Mouse (Mus musculus): ENCODE measurements around the gene Fcgrt. TPM values are rescaled to one million over a fixed set of nuclear protein-coding genes. Genes with fewer than 3 reads are reported as not detected.
"Not testable (repeated sequence)": the region's sequence is repeated elsewhere in the genome, so short reads cannot be mapped to it uniquely, and the experiment has no call there.

Gene Fcgrt
- total RNA-seq (2021), result 10 to 100 TPM; 33.6 to 38.5 TPM
- long read RNA-seq, experiment 1, transcript Fcgrt-201 (7 exons, 1,770 nt), result major isoform, 32 of 42 reads
- long read RNA-seq, experiment 1, partial matches to known transcripts, result 1 of 42 reads
- long read RNA-seq, experiment 1, other reads (novel, unspliced or antisense), result 3 of 42 reads
- long read RNA-seq, experiment 2, transcript Fcgrt-201 (7 exons, 1,770 nt), result major isoform, 21 of 35 reads
- long read RNA-seq, experiment 2, transcript Fcgrt-203 (7 exons, 1,602 nt), result minor isoform, 7 of 35 reads
- long read RNA-seq, experiment 2, partial matches to known transcripts, result 5 of 35 reads
- long read RNA-seq, experiment 2, other reads (novel, unspliced or antisense), result 1 of 35 reads

DNA sequence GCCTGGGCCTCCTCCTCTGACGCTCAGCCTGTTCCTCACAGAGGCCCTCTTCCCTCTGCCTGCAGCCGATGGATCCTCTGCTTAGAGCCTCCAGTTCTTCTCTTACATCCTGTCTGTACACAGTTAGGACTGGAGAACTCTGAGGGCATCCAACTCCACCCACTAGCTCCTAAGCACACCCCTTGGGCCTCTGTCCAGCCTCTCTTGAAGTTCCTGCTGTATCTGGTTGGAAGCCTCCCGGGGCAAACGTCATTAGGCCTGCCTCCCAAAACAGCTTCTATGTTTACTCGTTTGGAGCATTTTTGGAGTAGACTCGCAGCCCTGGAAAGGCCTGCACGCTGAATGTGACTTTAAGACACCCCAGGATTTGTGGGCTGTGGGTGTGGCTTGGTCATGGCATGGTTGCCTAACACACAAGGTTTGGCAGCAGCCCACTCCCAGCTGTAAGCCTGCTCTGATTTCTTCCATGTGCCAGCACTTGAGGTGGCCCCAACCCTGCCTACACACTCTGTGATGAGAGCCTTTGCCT, at the start of gene Fcgrt:
Gene Fcgrt (minus strand): TSS at position 200 of the 529 bp plus-strand sequence.
- intact Hi-C loops (cut with DNase I), result loop anchor here (2.0 kb wide), 1 partner anchor 21 kb away; no protein-coding TSS in a partner anchor
- Histone ChIP-seq H3K4me3 (peak within 1 kb of the TSS; percentile 72), H3K27ac (peak within 1 kb of the TSS; percentile 94)
- peak; percentile 96 for DNase-seq
- TF ChIP-seq CTCF (IDR thresholded peaks at IDR 0.05), result no peak

DNA sequence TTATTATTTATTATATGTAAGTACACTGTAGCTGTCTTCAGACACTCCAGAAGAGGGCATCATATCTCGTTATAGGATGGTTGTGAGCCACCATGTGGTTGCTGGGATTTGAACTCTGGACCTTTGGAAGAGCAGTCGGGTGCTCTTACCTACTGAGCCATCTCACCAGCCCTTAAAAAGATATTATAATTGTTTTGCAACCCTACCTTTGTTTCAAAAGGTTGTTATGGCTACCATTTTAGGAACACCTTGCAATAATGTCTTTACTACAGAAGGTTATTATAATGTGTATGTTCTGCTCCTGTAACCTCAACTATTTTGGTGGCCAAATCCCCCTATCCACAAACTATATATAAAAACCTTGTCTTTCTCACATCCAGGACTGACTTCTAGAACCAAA, 49.4 kb upstream of the Fcgrt start:
- intact Hi-C loops (cut with DNase I); H3K4me3 ChIP-seq; DNase-seq: not testable (repeated sequence)
- peak overlapping the region; percentile 97 for H3K27ac ChIP-seq

DNA sequence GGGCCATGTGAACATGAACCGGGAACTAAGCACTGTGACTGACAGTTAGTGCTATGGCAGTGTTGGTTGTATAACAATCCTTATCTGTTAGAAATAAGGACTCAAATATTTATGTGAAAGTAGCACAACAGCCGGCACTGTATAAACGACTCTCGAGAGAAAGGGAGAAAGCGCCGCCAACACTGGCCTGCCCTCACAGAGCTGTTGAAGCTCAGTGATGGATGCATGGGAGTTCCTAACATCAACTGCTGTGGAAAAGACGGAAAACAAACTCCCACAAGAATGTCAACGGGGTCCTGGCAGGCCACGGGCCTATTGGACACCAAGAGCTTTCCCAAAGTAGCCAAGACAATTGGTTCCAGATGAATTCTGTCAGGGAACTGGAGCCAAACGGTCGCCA, 47.7 kb upstream of the Fcgrt start:
- peak; percentile 64 for DNase-seq
- H3K27ac ChIP-seq, result peak overlapping the region; percentile 77
- no peak for TF ChIP-seq CTCF (IDR thresholded peaks at IDR 0.05)
- intact Hi-C loops (cut with DNase I), result no loop called here
- no peak overlapping the region for H3K4me3 ChIP-seq

DNA sequence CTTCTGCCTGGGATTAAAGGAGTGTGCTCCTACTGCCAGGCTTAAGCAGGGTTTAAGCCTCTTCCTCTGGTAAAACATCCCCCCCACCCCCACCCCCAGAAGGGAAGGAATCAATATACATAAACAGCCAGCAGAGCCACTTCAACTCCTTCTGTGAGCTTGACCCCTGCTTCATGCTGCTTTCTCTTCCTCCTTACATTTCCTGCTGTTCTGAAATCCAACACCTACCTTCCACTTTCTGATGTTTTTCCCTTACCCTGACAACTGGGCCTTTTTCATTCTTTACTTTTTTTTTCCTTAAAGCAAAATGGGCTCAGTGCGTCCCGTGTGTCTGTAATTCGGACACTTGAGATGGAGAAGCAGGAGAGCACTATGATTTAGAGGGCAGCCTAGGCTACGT, 46.7 kb upstream of the Fcgrt start:
- no peak for TF ChIP-seq CTCF (IDR thresholded peaks at IDR 0.05)
- Histone ChIP-seq H3K27ac (peak overlapping the region; percentile 77), H3K4me3 (no peak overlapping the region)
- no peak for DNase-seq
- intact Hi-C loops (cut with DNase I), result no loop called here

DNA sequence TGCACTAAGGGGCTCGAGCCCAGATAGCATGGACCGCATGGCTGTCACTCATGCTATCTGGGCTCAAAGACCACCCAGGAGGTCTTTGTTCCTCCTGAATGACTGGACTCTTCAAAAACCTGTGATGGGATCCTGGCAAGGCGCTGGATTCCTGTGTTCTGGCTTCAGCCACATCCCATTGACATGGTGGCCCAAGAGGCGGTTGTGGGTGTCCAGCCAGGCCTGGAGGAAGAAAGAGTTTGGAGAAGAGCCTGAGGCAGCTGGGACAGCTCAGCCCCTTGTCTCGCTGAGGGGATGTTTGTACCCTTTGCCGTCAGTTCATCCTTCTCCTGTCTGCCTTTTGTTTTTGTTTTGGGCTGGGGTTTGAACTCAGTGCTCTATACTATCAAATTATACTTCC, 45.9 kb upstream of the Fcgrt start:
- Histone ChIP-seq H3K4me3 (no peak overlapping the region), H3K27ac (peak overlapping the region; percentile 77)
- peak; percentile 51 for DNase-seq
- no peak for TF ChIP-seq CTCF (IDR thresholded peaks at IDR 0.05)
- intact Hi-C loops (cut with DNase I), result no loop called here

DNA sequence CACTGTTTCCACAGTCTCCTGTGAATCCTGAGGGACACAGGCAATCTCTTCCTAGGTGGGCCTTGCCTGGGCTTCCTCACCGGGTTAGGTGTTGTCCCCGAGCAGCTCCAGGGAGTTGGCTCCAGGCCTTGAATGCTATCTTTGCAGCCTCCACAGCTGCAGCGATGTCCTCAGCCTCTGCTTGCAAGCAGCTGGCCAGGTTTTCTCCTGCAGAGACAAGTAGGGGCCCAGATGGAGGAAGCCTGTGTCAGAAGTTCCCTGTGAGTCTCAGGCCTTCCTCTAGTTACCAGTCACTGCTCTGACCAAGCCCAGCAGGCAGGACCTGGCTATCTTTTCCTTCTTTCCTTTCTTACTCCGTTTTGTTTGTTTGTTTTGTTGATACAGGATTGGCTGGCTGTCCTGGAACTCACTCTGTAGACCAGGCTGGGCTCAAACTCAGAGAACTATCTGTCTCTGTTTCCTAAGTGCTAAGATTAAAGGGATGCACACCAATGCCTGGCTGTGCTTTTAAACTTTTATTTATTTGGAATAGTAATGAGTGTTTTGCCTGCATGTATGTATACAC, 45.0 kb upstream of the Fcgrt start:
- no peak overlapping the region for H3K4me3 ChIP-seq
- peak overlapping the region; percentile 46 for H3K27ac ChIP-seq
- no peak for TF ChIP-seq CTCF (IDR thresholded peaks at IDR 0.05)
- DNase-seq, result no peak
- intact Hi-C loops (cut with DNase I), result no loop called here

DNA sequence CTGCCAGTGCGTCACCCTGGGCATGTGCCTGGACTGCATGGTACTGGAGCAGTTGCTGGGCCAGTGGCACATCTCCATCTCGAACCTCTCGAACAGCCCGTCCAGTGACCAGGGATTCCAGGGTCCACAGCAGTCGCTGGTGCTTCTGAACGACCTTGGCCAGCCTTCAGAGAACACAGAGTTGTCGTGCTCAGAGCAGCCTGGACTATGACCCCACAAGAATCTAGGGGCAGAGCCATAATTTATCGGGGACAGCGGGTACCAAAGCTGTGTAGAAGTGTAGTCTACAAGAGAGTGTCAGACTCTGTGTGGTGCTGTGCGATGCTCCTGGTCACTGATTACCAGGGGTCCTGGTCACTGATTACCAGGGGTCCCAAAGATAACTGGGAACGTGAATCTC, 44.2 kb upstream of the Fcgrt start:
- no peak overlapping the region for H3K27ac ChIP-seq
- TF ChIP-seq CTCF (IDR thresholded peaks at IDR 0.05), result no peak
- no peak for DNase-seq
- intact Hi-C loops (cut with DNase I), result no loop called here
- H3K4me3 ChIP-seq, result no peak overlapping the region

DNA sequence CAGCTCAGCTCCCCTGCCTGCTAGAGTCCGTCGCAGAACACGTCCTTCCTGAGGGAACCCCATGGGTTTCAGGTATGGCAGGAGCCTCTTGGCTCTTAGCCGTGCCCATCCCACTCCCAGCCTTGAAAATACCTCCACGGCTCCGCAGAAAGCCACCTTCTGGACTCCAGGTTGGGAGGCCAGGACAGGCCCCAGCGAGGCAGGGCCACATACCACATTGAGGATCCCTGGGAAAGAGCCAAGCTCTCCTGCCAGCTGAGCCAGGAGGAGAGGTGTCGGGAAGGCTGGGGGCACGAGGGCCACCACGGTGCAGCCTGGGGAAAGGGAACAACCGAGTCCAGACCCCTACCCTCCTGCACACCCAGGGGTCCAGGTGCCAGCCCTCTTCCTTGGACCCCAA, 43.6 kb upstream of the Fcgrt start:
- no peak for TF ChIP-seq CTCF (IDR thresholded peaks at IDR 0.05)
- Histone ChIP-seq H3K27ac (no peak overlapping the region), H3K4me3 (no peak overlapping the region)
- DNase-seq, result no peak
- intact Hi-C loops (cut with DNase I), result no loop called here

DNA sequence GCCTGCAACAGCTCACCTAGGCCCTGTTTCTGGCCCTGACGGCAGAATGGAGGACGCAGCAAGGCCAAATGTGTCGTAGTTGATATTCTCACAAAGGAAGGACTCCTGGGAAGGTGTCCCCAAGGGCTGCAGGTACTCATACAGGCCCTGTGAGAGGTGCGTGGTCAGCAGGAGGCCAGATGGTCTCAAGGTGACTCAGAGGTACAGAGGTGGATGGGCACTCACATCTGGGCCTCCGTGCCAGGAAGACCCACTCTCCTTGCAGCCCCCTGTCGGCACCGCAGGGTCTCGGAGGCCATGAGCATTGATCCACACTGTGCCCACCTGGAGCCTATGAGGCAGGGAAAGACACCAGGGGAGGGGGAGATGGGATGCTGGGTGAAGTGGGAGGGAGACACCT, 41.8 kb upstream of the Fcgrt start:
- no peak for TF ChIP-seq CTCF (IDR thresholded peaks at IDR 0.05)
- Histone ChIP-seq H3K27ac (peak overlapping the region; percentile 12; the same call in 1 of the 2 replicates), H3K4me3 (no peak overlapping the region)
- intact Hi-C loops (cut with DNase I), result no loop called here
- no peak for DNase-seq

DNA sequence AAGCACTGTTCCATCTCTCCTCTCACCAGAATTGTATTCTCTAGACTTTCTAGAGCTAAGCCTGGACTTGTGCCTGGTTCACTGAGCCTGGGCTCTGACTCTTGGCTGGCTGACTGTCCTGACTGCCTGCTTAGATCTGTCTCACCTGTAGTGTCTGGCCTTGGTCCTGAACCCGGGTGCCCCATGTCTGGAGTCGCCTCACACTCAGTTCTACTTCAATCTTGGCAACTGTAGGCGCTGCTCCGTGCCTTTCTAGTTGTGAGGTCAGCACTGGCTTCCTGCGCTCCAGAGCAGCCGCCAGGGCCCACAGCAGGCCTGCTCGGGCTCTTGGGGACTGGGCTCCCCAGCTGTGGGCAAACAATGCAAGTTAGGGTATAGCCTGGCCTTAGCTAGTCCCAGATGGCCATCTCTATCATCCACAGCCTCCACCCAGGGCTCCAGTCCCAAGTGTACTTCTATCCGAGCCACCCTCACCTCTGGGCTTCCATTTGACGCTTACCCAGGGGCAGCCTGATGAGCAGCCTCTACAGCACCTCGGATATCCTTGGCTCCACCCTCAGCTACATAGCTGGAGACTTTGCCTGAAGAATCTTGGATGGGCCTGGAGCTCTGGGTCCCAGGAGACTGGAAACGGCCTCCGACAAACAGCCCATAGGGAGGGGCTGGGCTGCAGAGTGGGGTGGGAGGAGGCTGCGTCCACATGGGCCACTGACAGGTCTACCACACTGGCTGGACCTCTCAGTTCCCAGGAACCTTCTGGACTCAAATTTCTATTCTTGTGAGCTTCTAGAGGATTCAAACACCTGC, 40.9 kb upstream of the Fcgrt start:
- Histone ChIP-seq H3K4me3 (no peak overlapping the region), H3K27ac (peak overlapping the region; percentile 52)
- TF ChIP-seq CTCF (IDR thresholded peaks at IDR 0.05), result no peak
- DNase-seq, result peak; percentile 43
- intact Hi-C loops (cut with DNase I), result no loop called here

DNA sequence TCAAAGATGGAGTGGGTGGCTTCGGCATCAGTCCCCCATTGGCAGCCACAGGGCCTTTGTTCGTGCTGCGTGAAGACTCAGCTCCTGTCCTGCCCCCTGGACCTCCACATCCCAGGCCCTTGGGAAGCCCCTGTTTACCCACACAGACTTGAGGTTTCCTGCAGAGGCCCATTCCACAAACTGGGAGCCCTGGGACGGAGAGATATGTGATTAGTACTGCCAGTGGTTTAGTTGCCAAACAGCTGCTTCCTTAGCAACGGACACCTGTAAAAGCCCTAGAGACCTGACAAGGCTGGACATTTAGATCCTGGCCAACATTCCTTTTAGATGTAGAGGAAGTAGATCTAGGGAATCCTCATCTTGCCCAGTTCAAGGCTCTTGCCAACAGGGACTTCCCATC, 38.3 kb upstream of the Fcgrt start:
- H3K4me3 ChIP-seq, result no peak overlapping the region
- DNase-seq, result no peak
- no peak overlapping the region for H3K27ac ChIP-seq
- no peak for TF ChIP-seq CTCF (IDR thresholded peaks at IDR 0.05)
- intact Hi-C loops (cut with DNase I), result no loop called here

DNA sequence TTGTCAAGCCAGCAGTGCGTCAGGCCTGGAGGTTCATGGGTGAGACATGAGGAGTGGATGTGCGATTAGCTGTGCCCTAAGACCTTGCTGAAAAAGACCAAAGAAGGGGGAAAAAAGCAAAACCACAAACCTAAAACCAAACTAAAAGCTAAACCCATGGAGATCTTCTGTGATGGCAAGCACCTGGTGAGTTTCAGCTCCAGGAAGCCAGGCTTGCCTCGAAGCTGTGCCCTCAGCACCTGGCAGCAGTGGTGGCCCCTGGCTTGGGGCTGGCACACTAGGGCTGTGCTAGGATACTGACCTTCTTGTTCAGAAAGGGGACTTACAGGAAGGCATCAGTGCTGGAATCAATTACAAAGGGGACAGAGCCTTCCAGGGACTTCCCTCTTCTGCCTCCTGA, 37.7 kb upstream of the Fcgrt start:
- TF ChIP-seq CTCF (IDR thresholded peaks at IDR 0.05), result no peak
- no peak for DNase-seq
- intact Hi-C loops (cut with DNase I), result no loop called here
- Histone ChIP-seq H3K4me3 (no peak overlapping the region), H3K27ac (no peak overlapping the region)

Data from gastrocnemius, adult 2 months (tissue).